Mouse (Mus musculus): ENCODE measurements at regions not wholly inside any gene's neighbourhood (a gene's known extent, or its start where the extent isn't known, plus 50 kb on each side); places are given as distances from the start of the nearest gene placed in this dataset.
A peak's percentile ranks its signal among the peaks of the same experiment; 100 is the strongest.

DNA sequence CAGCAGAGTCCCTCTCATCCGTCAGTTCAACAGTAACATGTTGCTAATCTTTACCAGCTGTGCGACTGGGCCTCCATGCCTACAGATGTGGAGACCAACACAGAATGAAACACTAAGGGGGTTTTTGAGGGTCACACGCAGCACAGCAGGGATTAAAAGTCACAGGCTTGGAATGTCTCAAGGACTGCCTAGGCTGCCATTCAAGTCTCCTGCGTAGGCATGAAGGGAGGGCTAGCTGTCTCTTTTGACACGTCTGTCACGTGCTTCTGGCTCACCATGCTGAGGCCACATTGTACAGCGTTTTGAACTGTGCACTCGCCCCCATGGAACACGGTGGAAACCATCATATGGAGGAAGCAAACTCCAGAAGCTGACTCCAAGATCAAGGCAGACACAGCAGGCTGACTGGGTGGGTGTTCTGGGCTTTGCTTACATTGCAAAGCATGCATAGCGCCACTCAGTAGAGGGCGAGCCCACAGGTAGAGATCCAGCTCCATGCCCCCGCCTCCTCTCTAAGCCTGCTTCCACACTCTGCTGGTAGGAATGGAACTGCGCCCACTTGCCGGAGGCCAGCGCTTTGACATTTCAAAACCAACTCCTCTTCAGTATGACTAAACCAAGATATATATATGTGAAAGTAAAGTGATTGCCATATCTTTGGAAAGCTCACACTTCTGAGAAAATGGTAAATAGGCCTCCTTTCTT is 103.0 kb downstream of the Zbtb18 start:
- 85% methylated on average over 15 of the region's 15 CpGs for WGBS (ENCODE audit: insufficient replicate concordance)

GRCm38 (mm10) chr1:177547716-177548115 is 105.6 kb downstream of the Zbtb18 start:
- Histone ChIP-seq H3K9me3 (ENCODE audit: low read length) (no peaks in the 10 kb centered on the region), H3K4me3 (ENCODE audit: low read depth, low read length) (no peak overlapping the region), H3K4me1 (ENCODE audit: insufficient read depth) (no peaks in the 10 kb centered on the region), H3K9ac (replicated peaks) (no peak overlapping the region), H3K36me3 (replicated peaks; ENCODE audit: insufficient read depth, low read length) (no peaks in the 10 kb centered on the region), H3K27me3 (ENCODE audit: insufficient read depth, low read length) (no peaks in the 10 kb centered on the region), H3K4me2 (ENCODE audit: low read depth, low read length) (no peak overlapping the region), H3K27ac (ENCODE audit: low read depth) (no peak overlapping the region)
- WGBS (ENCODE audit: insufficient replicate concordance) = 81% methylated on average over 6 of the region's 6 CpGs
- no peak for DNase-seq
- ATAC-seq = no peak
- TF ChIP-seq CTCF (IDR thresholded peaks at IDR 0.05; ENCODE audit: low read depth) (no peak), EP300 (IDR thresholded peaks at IDR 0.05; ENCODE audit: low read depth) (no peak)

More for the DNA sequence above, 103.0 kb downstream of the Zbtb18 start:
- no peaks in the 10 kb centered on the region for H3K36me3 ChIP-seq (replicated peaks; ENCODE audit: insufficient read depth, low read length)
- H3K4me1 ChIP-seq (ENCODE audit: insufficient read depth) = no peaks in the 10 kb centered on the region
- no peaks in the 10 kb centered on the region for H3K9me3 ChIP-seq (ENCODE audit: low read length)
- DNase-seq (no peak), ATAC-seq (no peak)
- no peak overlapping the region for H3K4me2 ChIP-seq (ENCODE audit: low read depth, low read length)
- H3K27me3 ChIP-seq (ENCODE audit: insufficient read depth, low read length) = no peaks in the 10 kb centered on the region
- TF ChIP-seq EP300 (IDR thresholded peaks at IDR 0.05; ENCODE audit: low read depth) = no peak
- no peak for TF ChIP-seq CTCF (IDR thresholded peaks at IDR 0.05; ENCODE audit: low read depth)
- no peak overlapping the region for H3K27ac ChIP-seq (ENCODE audit: low read depth)
- H3K9ac ChIP-seq (replicated peaks) = no peak overlapping the region
- H3K4me3 ChIP-seq (ENCODE audit: low read depth, low read length) = no peak overlapping the region

- H3K36me3 ChIP-seq (replicated peaks; ENCODE audit: insufficient read depth, low read length) = no peaks in the 10 kb centered on the region
- 0 out of 2 replicates have a peak overlapping the region, but pooled peaks have one; percentile 16 for H3K27ac ChIP-seq (ENCODE audit: low read depth)
- no peaks in the 10 kb centered on the region for H3K27me3 ChIP-seq (ENCODE audit: insufficient read depth, low read length)
- H3K4me3 ChIP-seq (ENCODE audit: low read depth, low read length) = peak overlapping the region; percentile 26; the same call in 1 of the 2 replicates
- no peaks in the 10 kb centered on the region for H3K9me3 ChIP-seq (ENCODE audit: low read length)
- ATAC-seq (peak; percentile 60), DNase-seq (peak; percentile 19)
- H3K4me1 ChIP-seq (ENCODE audit: insufficient read depth) = peaks cover 6% of the 10 kb centered on the region
- WGBS (ENCODE audit: insufficient replicate concordance) = 34% methylated on average over 15 of the region's 15 CpGs
- H3K9ac ChIP-seq (replicated peaks) = peak overlapping the region; percentile 30; the same call in 1 of the 2 replicates
- TF ChIP-seq EP300 (IDR thresholded peaks at IDR 0.05; ENCODE audit: low read depth) (no peak), CTCF (IDR thresholded peaks at IDR 0.05; ENCODE audit: low read depth) (no peak)
- peak overlapping the region; percentile 64 for H3K4me2 ChIP-seq (ENCODE audit: low read depth, low read length)
These were observed 113.5 kb downstream of the Zbtb18 start for GRCm38 (mm10) chr1:177555471-177556291.

- DNase-seq = no peak
- Histone ChIP-seq H3K4me2 (ENCODE audit: low read depth, low read length) (no peak overlapping the region), H3K4me3 (ENCODE audit: low read depth, low read length) (no peak overlapping the region), H3K36me3 (replicated peaks; ENCODE audit: insufficient read depth, low read length) (no peaks in the 10 kb centered on the region), H3K9me3 (ENCODE audit: low read length) (no peaks in the 10 kb centered on the region), H3K4me1 (ENCODE audit: insufficient read depth) (peaks cover 6% of the 10 kb centered on the region), H3K27me3 (ENCODE audit: insufficient read depth, low read length) (no peaks in the 10 kb centered on the region), H3K27ac (ENCODE audit: low read depth) (no peak overlapping the region), H3K9ac (replicated peaks) (no peak overlapping the region)
- TF ChIP-seq CTCF (IDR thresholded peaks at IDR 0.05; ENCODE audit: low read depth) = no peak
- TF ChIP-seq EP300 (IDR thresholded peaks at IDR 0.05; ENCODE audit: low read depth) = no peak
- 60% methylated on average over 6 of the region's 6 CpGs for WGBS (ENCODE audit: insufficient replicate concordance)
- no peak for ATAC-seq
These were observed 115.3 kb downstream of the Zbtb18 start for GRCm38 (mm10) chr1:177557432-177557831.

DNA sequence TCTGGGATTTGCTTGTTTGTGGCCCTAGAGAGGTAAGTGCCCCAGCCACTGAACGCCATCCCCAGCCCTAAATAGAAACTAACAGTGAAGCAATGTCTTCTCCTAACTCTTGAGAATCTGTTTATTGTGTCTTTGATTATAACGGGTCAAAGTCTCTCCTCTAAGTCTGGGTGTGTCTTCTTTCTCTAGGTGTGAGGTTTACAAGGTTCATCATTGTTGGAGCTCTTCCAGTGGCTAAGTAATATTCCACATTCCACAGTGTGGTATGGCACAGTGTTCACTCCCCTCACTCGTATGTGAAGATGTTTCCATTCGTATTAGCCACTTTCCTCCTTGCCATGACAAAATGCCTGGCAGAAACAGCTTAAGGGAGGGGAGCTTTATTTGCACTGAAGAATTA is 115.7 kb downstream of the Zbtb18 start:
- Histone ChIP-seq H3K36me3 (replicated peaks; ENCODE audit: insufficient read depth, low read length) (no peaks in the 10 kb centered on the region), H3K4me2 (ENCODE audit: low read depth, low read length) (no peak overlapping the region), H3K27ac (ENCODE audit: low read depth) (no peak overlapping the region), H3K9ac (replicated peaks) (no peak overlapping the region), H3K9me3 (ENCODE audit: low read length) (no peaks in the 10 kb centered on the region), H3K27me3 (ENCODE audit: insufficient read depth, low read length) (no peaks in the 10 kb centered on the region), H3K4me3 (ENCODE audit: low read depth, low read length) (no peak overlapping the region), H3K4me1 (ENCODE audit: insufficient read depth) (peaks cover 6% of the 10 kb centered on the region)
- ATAC-seq (no peak), DNase-seq (no peak)
- no peak for TF ChIP-seq CTCF (IDR thresholded peaks at IDR 0.05; ENCODE audit: low read depth)
- TF ChIP-seq EP300 (IDR thresholded peaks at IDR 0.05; ENCODE audit: low read depth) = no peak
- 67% methylated on average over 4 of the region's 4 CpGs for WGBS (ENCODE audit: insufficient replicate concordance)
